Mouse (Mus musculus): Measurements from ENCODE around the gene Dbndd2.

Gene Dbndd2

DNA sequence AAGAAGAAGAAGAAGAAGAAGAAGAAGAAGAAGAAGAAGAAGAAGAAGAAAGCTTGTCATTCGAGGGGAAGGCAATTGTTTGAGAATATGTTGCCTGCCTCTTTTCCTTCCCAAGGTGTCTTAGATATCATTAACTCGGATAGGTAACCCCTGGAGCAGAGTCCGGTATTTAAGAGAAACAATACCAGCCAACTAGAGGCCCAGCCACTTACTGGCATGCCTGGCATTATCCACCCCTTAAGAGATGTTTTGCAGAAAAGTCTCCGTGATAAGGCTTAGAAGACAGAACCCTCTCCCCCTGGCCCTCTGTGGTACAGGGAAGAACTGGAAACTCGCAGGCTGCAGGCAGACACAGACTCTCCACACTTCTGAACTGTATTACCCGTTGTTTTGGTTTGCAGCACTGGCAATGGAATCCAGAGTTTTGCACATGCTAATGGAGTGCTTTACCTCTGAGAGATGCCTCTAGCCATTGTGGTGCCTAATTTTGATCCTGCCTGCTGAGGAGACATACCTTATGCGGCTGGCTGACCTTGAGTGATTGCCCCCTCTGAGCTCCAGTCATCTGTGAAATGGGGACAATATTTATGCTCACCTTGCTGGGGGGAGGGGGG, 31.9 kb upstream of the Dbndd2 start:
- DNase-seq (ENCODE audit: low spot score): no peak

DNA sequence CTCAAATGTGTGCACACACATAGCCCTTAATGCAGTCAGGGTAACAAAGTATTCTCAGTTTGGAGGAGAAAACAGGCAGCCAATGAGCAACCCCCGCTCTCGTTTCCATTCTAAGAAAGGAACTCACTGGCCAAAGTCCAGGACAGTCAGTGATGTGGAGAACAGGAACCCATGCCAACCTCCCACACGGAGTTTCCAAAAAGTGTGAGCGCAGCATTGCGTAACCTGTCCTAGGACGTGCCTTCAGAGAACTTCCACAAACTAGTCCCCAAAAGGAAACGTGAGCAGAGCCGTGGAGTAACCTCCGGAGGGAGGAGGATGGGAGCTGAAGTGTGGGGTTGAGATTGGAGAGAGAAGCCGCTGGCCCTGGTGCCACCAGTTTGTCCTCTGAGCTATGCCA, 31.1 kb upstream of the Dbndd2 start:
- DNase-seq (ENCODE audit: low spot score): no peak

GRCm38 (mm10) chr2:164455421-164456190, 30.3 kb upstream of the Dbndd2 start:
- no peak for DNase-seq (ENCODE audit: low spot score)

DNA sequence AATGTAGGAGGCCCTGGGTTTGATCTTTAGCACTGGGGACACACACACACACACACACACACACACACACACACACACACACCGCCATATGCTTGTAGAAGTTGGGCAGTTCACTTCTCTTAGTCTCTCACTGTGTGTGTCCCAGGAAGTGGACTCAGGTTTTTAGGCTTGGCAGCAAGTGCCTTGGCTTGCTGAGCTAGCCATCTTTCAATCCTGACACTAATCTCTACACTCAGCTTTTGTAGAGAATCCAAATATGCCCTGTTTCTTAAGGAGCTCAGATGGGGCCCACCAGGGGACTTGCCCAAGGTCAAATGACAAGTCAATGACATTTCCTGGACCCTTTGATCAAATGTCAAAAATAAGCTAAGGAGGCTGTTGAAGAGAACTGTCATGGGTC, 29.5 kb upstream of the Dbndd2 start:
- no peak for DNase-seq (ENCODE audit: low spot score)

- DNase-seq (ENCODE audit: low spot score): peak; percentile 56
Measured at GRCm38 (mm10) chr2:164456864-164457300, 29.0 kb upstream of the Dbndd2 start, which contains the start of gene Sys1. TSS of gene Sys1 (plus strand) at chr2:164456964.

- DNase-seq (ENCODE audit: low spot score): no peak
Measured at GRCm38 (mm10) chr2:164457942-164458341, 28.0 kb upstream of the Dbndd2 start.

DNA sequence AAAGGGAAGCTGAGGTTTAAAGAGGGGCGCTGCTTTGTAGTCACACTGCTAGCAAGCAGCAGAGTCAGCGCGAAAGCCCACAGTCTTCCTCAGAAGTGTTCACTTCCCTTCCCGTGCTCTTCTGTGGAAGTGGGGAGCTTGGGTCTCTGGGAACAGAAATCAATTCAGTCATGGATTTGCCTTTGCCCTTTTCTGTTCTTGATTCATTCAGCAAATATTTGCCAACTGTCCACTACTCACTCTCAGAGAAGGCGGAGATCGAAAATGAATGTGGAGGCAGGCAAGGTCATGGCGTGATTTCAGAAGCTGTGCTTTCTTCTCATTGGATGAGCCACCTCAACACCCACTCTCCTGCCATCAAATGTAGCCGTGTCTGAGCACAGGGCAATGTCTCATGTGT, 27.4 kb upstream of the Dbndd2 start:
- no peak for DNase-seq (ENCODE audit: low spot score)

GRCm38 (mm10) chr2:164460745-164461551, 25.0 kb upstream of the Dbndd2 start, which contains the start of gene Gm20458:
TSS of gene Gm20458 (plus strand) at chr2:164460967.
- peak; percentile 95 for DNase-seq (ENCODE audit: low spot score)

- DNase-seq (ENCODE audit: low spot score): no peak
Measured at GRCm38 (mm10) chr2:164465161-164465560, 20.7 kb upstream of the Dbndd2 start.

DNA sequence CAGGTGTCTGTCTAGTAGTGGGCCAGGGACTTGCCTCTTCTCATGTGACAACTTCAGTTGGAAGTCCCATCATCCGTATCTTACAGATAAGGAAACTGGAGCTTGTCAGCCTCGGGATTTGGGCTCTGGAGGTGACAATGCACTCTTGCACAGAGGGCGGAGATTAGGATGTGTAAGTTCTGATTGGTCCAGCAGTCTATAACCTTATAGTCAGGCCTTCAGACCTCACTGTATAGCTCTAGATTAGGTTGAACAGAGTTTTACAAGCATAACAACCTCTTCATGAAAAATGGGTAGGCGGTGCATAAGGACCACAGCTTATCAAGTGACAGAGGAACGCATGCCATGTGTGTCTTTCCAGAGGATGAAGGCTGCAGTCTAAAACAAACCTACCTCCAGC, 19.1 kb upstream of the Dbndd2 start:
- DNase-seq (ENCODE audit: low spot score): no peak

DNA sequence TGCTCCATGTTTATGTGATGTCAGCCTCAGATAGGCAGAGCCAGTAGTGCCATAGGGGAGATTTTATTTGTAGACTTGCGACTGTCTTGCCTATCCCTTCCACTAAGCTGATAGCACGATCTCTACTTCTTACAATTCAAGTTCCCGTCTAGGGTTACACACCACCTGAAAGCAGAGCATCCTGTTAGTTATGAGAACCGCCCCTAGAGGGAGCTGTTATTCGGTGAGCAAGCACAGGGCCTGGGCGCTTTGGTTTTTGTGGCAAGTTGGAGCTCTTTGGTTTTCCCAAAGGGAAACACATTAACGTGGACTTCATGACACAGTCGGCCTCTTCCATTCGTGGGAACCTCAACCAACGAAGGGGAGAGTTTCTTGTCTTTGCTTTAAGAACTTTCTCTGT, 15.7 kb upstream of the Dbndd2 start:
- DNase-seq (ENCODE audit: low spot score): peak; percentile 50

DNA sequence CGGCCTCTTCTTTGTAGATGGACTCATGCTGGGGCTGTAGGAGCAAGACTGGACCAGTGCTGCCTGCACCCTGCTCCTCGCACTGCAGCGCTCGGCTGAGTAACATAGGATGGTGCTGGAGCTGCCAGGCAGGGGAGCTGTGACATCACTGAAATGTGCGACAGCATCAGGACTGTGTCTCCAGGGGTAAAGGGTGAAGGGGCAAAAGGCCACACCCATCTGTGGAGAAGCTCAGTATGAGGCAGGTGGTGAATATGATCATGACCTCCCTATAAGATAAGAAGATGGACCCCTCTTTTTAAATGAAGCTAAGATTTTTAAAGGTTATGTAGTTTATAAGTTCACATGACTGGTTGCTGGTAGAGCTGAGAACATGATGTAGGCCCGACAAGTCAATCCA, 12.3 kb upstream of the Dbndd2 start, which contains the start of gene Trp53tg5:
Trp53tg5 (minus strand) TSS at position 101 of the 400 bp plus-strand sequence.
- no peak for DNase-seq (ENCODE audit: low spot score)

DNA sequence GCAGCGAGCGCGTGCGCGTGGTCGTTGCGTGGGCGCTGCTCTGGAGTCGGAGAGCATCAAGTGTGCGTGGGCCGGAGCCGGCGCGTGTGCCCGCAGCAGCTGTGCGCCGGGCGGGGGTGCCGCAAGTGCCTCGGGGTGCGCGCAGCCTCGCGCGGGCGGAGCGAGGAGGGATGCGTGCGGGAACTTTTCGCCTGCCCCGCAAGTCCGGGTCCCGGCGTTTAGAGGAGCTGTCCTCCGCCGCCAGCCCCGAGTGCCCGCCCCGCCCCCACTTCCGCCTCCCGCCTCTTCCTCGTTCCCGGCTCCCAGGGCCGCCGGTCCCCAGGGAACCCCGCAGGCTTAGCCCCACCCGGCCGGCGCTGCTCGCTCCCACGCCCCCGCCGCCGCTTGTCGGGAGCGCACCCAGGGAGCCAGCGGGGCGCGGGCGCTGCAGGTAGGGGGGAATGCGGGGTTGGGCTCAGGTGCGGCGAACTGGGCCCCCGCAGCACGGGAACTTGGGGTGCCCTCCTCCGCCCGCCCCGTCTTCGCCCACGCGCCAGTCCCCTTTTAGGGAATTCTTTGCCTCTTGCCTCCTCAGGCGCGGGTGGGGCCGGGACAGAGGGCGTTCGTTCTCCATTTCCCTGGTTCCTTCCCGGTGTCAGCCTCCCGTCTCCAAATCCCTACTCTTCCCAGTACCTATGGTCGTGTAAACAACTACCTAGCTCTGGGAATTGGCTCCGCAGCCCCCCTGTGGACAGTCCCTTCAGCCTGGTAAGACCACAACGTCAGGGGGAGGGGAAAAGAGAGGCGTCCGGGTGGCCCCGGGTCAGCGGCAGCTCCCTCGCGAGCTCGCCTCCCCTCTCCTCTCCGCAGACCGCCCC, 580 bp downstream of the Dbndd2 start:
- DNase-seq (ENCODE audit: low spot score): peak; percentile 43

DNA sequence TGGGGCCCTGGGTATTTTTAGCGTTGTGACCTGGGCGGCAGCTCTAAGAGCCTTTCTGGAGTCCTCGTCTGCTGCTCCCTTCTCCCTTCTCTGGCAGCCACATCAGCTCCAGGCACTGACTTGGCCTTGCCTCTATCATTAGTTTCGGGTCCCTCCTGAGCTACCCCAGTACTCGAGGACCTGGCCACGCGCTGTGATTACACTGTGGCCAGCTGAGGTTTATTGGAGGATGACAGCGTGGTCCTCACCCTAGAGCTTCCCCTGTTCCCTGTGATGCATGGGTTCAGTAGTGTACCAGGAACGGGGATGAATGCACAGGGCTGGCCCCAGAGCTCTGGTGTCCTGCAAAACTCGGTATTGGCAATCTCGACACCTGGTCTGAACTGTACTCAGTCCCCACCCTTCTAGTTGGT, 1.2 kb downstream of the Dbndd2 start:
- no peak for DNase-seq (ENCODE audit: low spot score)

GRCm38 (mm10) chr2:164487812-164488211, 1.9 kb downstream of the Dbndd2 start:
- DNase-seq (ENCODE audit: low spot score): no peak

GRCm38 (mm10) chr2:164494126-164494525, 8.2 kb downstream of the Dbndd2 start:
- no peak for DNase-seq (ENCODE audit: low spot score)

- DNase-seq (ENCODE audit: low spot score): no peak
Measured at GRCm38 (mm10) chr2:164496331-164496730, 10.4 kb downstream of the Dbndd2 start.

DNA sequence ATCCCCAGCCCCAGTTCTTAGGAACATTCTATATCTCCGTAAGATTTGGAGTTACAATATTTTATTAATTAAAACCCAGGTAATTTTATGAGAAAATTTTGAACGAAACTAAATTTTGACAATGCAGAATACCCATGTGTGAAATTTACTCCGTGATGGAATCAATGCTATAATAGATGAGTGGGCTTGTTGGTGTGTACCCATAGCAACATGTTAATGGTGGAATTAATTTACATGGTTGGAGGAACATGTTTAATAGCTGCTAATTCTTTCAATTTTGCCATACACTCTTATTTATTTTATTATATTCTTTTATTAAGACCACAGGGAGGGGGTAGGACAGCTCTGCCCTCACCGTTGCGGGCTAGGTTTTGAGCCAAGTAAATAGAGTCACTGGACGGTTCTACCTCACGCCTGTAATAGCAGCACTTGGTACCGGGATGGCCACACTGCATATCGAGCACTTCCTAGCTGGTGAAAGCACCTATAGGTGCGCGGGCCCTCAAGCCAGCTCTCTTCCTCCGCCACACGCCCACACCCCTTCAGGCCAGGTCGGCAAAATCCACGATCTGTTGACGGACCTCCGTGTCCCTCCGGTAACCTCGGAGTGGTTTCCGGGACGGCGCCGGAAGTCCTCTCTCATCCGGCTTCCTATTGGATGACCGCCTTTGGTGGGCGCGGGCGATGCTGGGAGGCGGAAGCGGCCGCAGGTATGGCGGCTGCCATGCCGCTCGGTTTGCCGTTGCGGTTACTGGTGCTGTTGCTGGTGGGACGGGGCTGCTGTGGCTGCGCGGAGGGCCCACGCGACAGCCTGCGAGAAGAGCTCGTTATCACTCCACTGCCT, 11.2 kb downstream of the Dbndd2 start, which contains the start of gene Pigt:
Pigt (plus strand) TSS at position 674 of the 844 bp plus-strand sequence.
- peak; percentile 85 for DNase-seq (ENCODE audit: low spot score)

DNA sequence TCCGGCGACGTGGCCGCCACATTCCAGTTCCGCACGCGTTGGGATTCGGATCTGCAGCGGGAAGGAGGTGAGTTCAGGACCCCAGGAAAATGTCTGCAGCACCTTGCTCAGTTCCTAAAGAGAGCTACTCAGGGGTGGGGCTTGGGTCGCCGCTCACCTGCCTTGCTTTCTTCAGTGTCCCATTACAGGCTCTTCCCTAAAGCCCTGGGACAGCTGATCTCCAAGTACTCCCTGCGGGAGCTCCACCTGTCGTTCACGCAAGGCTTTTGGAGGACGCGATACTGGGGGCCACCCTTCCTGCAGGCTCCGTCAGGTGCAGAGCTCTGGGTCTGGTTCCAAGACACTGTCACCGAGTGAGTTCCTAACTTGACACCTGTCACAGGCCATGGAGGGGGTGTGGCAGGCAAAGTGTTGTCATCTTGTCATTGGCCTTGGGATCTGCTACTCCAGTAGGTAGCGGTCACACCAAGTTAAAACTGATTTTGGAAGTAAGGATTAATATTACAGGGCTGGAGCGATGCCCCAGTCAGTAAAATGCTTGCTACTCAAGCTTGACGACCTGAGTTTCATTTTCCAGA, 11.9 kb downstream of the Dbndd2 start:
- no peak for DNase-seq (ENCODE audit: low spot score)

DNA sequence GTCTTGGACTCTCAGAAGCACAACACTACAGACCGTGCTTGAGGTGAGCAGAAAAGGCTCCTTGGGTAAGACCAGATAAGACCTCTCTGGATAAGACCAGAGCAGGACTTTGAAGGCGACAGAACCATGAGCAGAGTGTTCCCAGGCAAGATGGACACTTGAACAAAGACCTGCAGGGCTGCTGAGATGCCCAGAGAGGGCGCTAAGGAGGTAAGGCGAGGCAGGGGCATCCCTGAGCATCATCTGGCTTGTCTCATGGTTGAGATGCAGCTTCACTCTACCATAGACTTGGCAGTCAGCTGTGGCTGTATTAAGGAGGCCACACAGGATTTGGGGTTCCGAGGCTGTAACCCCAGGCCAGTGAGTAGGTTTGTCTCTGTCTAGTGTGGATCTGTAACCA, 13.4 kb downstream of the Dbndd2 start:
- no peak for DNase-seq (ENCODE audit: low spot score)

Measured in T-cell, adult 2 months (primary cell).